Mouse (Mus musculus): ENCODE measurements around the gene Sema3f. TPM values are rescaled to one million over a fixed set of nuclear protein-coding genes. Genes with fewer than 3 reads are reported as not detected.

Sema3f gene
- total RNA-seq, 2 experiments from 2014 or later: 15.1 to 15.8 TPM

DNA sequence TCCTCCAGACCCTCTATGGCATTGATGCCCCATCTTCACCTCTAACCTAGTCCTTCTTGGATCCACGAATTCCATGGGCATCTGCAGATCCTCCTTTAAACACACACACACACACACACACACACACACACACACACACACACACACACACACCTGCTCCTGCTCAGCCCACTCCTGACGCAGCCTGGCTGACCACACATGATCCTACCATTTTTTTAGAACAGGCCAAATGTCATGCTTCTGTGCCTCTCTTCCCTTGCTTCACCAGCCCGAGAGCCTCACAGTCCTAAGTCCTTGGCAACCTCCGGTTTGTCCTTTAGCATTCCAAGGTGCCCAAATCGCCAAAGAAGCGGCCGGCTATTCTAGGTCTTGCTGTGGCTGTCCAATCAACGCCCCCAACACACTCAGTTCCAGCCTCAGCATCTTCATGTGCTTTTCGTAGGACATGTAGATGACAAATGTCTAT is 40.8 kb downstream of the Sema3f start, which contains the start of gene Slc38a3:
Gene Slc38a3 (minus strand): TSS at position 51 of the 466 bp plus-strand sequence.
- intact Hi-C loops (cut with DNase I): no loop called here

DNA sequence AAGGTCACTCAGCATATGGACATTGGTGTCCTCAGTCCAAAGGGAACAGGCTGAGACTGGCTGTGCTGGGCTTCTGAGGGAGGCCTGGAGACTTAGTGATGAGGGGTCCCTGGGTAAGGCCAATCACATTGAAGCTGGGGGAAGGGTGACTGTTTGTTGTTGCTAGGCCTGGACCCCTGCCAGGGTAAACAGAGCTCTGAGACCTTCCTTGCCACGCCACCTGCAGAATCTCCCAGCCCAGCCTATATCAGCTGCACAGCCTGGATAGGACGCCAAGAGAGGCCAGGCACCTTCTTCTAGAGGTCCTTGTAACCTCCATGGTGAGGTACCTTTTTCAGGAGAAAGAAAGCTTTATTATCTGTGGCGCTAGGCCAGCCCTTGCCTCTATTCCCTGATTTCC is 41.4 kb downstream of the Sema3f start:
- DNase-seq (ENCODE audit: low spot score): no peak
- intact Hi-C loops (cut with DNase I): no loop called here

More for the DNA sequence above, 40.8 kb downstream of the Sema3f start, which contains the start of gene Slc38a3:
- no peak for DNase-seq (ENCODE audit: low spot score)

DNA sequence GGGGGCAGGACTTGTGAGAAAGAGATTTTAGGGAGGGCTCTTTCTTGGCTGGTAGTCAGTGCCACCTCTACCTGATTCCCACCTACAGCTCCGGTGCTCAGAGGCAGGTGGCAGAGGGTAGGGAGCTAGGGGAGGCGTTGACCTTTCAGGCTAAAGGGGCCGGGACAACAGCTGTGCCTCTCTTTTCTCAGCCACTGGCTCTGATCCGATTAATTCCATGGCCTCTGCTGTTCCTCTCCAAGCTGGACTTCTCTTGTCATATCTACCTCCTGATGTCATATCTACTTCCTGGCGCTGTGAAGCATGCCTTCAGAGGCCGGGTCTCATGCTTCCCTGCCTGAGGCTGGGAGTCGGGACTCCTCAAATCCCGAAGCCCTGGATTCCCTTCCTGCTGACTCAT is 42.3 kb downstream of the Sema3f start:
- no peak for DNase-seq (ENCODE audit: low spot score)
- intact Hi-C loops (cut with DNase I): no loop called here

DNA sequence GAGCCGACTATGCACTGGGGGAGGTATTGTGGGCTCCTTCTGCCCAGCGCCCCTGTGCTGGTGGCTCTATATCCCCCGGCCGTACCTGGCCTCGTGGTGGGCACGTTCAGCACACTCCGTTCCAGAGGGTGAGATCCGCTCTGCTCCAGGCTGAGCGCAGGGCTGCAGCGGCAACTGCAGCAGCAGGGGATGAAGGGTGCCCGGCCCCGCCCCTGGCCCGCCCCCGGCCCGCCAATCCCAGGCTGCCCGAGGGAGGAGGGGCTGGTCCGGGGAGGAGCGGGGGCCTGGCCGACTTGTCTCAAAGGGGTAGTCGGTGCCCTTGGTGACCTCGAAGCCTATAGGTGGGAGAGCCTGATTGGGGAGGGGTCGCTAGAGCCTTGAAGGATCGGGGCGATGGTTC is 43.1 kb downstream of the Sema3f start:
- intact Hi-C loops (cut with DNase I): no loop called here
- peak; percentile 42 for DNase-seq (ENCODE audit: low spot score)

DNA sequence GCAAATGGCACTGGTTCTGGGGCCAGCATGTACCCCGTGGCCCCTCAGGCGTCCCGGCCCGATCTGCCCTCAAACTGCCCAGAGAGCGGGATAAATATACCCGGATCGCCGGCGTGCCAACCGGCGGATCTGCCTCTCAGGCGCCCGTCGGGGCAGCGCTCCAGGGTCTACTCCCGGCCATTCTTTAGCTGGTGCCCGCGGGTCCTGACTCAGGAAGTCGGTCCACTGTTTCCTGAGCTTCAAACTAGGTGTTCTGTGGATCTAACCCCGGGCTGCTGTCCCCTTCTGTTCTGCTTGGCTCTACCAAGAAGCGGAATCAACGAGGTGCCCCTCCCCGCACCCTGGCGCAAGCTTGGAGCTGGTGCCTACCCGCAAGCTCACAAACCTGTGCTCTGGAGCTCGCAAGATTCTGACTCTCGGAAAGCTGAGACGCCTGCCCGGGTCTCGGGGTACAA is 43.5 kb downstream of the Sema3f start:
- no peak for DNase-seq (ENCODE audit: low spot score)
- intact Hi-C loops (cut with DNase I): no loop called here

DNA sequence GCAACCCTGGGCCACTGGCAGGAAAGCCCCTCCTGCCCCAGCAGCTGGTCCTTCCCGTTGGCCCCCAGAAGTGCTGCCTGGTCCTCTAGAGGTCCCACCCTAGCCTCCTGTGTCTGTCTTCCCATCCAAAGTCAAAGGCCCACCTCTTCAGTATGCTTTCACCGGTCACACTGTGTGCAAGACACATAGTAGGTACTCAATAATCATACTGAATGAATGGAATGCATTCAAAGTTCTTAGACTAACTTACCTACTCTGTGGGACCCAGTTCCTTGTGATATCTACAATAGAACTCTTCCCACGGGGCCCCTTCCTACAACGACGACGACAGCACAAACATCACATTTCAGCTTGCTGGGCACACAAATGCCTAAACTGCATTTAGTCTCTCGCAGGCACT is 45.0 kb downstream of the Sema3f start:
- intact Hi-C loops (cut with DNase I): no loop called here

DNA sequence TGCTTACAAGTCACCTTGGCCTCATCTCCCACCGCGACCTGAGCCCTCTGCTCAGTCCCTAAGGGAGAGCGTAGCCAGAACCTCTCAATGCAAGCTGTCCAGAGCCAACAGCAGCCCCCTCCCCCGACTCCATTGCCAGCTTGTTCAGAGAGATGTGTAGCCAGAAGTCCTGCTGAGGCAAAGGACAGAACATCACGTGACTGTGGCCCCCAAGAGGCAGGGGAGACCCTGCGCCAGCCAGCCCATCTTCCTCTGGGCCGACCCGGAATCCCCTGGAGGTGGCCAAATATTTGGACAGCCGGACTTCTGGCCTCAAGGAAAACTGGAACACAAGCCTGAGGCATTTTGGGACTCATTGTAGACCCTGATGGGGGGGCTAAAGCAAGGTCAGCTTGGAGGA is 46.8 kb downstream of the Sema3f start:
- intact Hi-C loops (cut with DNase I): no loop called here

More for the DNA sequence above, 45.0 kb downstream of the Sema3f start:
- no peak for DNase-seq (ENCODE audit: low spot score)

DNA sequence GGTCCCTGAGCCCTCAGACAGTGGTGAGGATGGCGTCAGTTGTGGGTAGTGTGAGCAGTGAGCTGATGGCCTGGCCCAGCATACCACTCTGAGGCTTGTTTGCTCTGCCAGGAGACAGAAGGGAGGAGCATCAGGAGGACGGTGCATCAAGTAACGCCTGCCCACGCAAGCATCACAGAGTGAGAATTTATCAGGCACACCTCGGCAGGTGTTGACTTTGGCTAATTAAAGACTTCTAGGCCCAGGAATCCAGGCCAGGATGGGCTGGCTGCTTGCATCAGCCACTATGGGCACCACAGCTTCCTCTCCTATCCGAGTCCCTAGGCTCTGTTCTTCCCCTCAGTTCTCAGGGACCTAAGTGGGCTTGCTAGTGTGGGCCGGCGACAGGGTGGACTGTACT is 47.9 kb downstream of the Sema3f start:
- no peak for DNase-seq (ENCODE audit: low spot score)
- intact Hi-C loops (cut with DNase I): no loop called here

More for the DNA sequence above, 46.8 kb downstream of the Sema3f start:
- DNase-seq (ENCODE audit: low spot score): no peak

DNA sequence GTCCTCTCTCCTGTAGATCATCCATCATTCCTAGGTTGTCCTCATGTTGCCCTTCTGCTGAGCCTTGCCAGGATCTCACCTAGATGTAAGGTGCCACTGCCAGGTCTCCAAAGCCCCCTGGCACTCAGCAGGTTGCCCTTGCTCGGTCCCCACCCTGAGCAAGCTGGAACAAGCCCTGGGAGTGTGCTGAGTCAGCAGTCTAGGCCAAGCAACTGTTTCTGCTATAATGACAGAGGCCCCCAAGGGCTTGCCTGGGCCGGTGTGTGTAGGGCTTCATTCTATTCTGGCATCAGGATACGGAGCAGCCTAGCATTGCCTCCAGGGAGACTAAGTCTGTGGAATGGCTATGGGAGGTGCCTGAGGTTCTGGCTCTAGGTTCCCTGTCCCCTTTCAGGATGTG is 49.5 kb downstream of the Sema3f start:
- no peak for DNase-seq (ENCODE audit: low spot score)
- intact Hi-C loops (cut with DNase I): no loop called here

DNA sequence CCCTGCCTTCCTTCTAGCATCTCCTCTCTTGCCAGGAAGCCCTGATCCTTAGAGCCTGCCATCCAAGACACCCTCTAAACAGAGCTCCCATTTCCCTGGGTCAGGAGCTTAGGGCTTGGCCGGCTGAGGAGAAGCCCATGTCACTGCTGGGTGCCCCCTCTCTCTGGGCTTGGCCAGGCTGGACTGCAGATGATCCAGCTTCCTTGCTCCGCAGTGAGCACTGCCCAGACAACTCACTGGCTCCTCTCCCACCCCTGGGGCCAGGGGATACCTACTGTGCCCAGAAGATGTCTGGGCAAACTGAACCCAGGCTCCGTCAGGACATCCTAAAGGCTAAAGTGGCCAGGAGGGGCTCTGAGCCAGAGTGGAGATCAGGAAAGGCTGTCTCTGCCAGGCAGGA is 50.3 kb downstream of the Sema3f start:
- DNase-seq (ENCODE audit: low spot score): no peak
- intact Hi-C loops (cut with DNase I): no loop called here

DNA sequence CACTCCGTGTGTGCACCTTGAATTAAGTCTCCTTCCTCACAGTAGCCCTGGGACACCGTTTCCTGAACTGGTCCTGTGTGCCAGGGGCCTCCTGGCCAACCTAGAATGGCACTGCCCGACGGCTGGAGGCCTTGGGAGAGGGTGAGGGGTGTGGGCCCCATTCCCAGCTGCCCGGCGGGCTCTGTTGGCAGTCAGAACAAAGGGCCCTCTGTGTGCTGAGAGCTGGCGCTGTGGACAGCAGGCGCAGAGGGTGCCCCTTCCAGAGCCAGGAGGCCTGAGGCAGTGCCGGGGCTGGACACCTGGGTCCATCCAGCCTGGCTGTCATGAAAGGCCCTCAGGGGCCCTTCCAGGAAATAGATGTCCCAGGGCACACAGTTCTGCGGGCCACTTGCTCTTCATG is 50.7 kb downstream of the Sema3f start:
- intact Hi-C loops (cut with DNase I): no loop called here
- DNase-seq (ENCODE audit: low spot score): no peak

DNA sequence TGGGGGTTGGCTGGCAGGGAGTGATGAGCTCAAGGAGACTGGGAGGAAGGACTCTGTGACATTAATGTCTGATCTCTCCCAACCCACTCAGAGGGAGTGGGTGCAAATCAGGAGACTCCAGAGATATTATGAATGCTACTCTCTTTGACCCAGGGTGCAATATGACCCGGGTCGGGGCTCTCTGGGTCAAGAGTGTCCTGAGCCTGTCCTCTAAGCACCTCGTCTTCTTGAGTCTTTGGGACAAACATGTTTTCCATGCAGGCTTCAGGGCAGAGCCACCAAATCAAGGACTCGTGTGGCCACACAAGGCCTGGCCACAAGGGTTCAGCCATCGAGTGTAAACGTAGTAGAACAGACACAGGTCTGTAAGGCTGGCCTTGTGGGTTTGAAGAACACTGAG is 52.2 kb downstream of the Sema3f start:
- intact Hi-C loops (cut with DNase I): no loop called here
- DNase-seq (ENCODE audit: low spot score): no peak

DNA sequence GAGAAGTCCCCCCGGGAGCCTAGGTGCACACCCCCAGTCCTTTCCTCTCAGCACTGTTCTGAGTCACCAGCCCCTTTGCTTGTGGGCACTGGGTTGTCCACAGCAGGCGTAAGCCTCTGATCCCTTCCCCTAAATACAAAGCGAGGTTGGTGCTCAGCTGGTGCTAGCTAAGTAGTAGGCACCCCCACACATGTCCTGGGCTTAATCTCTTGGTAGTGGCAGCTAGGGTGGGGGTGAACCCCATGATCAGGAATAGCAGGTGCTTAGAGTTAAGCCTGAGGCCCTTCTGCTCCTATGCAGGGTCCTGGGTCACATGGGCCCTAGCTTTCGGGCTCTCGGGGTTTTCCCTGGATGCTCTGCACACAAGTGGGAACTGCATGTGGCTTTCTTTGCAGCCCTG is 53.1 kb downstream of the Sema3f start:
- DNase-seq (ENCODE audit: low spot score): no peak
- intact Hi-C loops (cut with DNase I): no loop called here

DNA sequence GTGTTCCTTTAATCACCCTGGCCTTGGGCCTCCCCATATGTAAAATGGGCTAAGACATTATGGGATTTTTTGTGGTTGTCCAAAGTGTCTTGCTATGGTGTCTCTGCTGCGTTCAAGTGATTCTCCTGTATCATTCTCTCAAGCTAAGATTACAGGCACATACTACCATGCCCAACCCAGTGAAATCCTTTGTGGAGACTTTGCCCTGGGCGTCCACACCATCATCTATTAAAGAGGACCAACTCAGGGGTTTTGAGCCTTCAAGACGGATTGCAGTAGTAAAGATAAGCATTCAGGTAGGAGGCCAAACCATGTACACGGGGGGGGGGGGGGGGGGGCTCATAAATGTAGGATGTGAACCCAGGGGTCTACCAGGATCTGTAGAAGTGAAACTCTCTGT is 55.7 kb downstream of the Sema3f start:
- intact Hi-C loops (cut with DNase I): no loop called here
- DNase-seq (ENCODE audit: low spot score): no peak

DNA sequence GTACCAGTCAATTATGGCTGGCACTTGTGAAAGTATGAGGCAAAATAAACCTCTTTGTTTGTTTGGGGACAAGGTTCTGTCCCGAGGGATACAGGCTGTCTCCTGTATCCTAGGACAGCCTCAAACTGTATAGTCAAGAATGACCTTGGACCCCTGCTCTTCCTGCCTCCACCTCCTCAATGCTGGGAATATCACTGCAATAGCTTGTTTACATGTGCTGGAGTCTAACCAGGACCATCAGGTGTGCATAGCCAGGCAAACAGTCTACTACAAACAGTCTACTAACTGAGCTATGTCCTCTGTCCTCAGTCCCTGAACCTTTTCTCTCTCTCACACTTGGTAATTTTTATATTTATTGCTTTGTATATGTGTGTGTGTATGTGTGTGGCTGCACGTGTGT is 56.8 kb downstream of the Sema3f start:
- no peak for DNase-seq (ENCODE audit: low spot score)
- intact Hi-C loops (cut with DNase I): no loop called here

DNA sequence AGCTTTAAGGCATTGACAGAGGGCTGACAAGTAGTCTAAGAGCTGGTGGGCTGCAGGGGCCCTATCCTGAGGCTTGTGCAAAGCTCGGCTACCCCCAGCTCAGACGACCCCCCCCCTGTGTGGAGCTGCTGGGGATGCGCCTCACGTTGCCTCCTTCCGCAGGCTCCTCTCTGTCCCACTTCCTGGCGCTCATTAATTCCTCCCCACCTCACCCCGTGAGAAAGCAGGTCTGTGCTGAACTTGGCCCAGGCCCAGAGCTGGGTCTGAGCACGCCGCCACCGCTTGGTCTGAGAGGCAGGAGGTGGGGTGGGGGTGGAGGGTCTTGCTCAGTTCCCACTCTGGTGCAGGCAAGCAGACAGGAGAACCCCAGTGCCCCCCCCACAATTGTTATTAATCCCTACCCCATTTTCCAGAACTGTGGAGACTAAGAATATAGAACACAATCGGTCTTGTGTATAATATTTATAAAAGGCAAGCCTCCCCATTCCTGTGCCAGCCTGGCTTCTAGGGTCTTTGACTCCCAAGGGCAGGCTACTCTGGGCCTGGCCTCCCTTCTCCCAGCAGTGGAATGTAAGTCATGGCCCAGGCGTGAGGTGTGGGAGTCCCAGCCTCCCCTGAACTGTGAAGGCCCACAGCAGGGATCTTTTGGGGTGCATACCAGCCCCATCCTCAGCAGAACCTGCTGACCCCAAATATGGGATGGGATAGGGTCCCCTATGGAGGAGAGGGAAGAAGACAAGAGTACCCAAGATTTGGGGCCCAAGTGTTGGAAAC is 59.4 kb downstream of the Sema3f start:
- no peak for DNase-seq (ENCODE audit: low spot score)
- intact Hi-C loops (cut with DNase I): no loop called here

DNA sequence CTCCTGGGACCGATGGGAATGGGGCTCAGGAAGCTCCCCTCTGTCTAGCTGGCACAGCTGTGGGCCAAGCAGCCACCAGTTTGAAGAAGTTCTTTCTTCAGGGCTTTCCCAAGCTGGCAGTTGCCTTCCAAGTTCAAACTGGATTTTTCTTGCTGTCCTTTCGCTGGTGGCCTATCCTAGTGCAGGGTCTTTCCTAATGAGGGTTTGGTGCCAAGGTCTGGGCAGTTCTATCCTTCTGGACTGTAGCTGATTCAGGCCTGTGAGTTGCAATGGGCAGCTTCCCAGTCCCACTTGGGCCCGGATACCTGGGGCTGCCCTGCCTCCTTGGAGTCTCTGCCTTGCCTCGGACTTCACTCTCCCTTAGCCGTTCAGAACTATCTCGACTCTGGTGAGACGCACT is 60.0 kb downstream of the Sema3f start:
- no peak for DNase-seq (ENCODE audit: low spot score)
- intact Hi-C loops (cut with DNase I): no loop called here

DNA sequence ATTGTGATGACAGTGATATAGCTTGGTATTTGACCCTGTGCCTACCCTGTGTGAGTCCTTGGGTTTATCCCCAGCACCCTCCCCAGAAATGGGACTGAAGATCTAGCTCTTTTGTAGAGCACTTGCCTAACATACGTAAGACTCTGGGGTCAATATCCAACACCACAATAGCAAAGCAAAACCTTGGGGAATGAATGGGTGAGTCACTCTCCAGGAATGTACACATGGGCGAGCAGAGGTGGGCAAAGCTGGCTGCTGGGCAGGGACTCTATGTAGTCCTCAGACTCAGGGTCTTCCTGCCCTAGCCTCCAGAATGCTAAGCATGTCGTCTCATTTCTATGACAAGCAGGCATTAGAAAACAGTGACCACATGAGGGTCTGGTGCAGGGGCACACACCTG is 61.5 kb downstream of the Sema3f start:
- intact Hi-C loops (cut with DNase I): no loop called here
- DNase-seq (ENCODE audit: low spot score): no peak

DNA sequence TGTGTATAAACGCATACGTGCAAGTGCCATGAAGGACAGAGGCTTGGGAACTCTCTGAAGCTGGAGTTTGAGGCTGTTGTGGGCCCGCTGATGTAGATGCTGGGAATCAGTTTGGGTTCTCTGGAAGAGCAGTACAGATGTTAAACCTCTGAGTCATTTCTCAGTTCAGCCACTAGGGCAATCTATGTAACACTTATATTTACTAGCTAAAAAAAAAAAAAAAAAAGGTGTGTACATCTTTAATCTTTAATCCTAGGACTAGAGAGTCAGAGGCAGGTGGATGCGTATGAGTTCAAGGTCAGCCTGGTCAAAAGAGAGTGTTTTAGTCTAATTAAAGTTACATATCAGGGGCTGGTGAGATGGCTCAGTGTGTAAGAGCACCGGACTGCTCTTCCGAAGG is 63.3 kb downstream of the Sema3f start:
- intact Hi-C loops (cut with DNase I): no loop called here
- no peak for DNase-seq (ENCODE audit: low spot score)

DNA sequence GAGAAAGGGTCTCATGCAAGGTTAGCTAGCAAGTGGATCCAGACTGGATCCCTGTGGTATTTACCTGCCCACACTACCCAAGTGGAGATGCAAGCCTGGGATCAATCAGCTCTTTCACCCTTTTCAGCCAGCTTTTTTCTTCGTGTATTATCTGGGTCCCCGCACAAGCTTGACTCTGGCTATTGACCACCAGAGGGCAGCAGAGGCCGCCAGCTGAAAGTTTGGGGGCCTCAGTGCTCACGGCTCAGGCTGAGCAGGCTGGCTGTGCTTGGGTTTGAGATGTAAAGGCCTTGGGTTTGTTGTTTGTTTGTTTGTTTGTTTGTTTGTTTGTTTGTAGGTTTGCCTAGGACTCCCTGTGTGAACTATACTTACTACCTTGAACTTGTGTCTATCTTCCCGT is 64.7 kb downstream of the Sema3f start:
- intact Hi-C loops (cut with DNase I): loop anchor here (1.0 kb wide), 1 partner anchor 31 kb away; no protein-coding TSS in a partner anchor
- no peak for DNase-seq (ENCODE audit: low spot score)

DNA sequence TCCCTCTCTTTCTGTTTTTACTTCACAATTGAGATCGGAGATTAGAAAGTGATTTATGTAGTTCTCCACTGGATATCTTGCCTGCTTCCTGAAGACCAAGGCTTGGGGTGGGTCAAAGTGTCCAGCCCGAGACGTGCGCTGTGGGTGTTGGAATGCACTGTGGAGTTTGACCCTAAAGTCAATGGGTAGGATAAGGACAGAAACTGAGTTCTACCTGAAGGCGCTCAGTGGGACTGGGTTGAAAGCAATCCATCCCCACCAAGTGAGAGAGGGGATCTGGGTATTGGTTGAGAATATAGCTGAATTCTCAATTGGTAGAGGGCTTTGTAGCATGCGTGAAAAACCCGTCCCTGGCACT is 65.1 kb downstream of the Sema3f start:
- intact Hi-C loops (cut with DNase I): loop anchor here (1.0 kb wide), 1 partner anchor 31 kb away; no protein-coding TSS in a partner anchor
- no peak for DNase-seq (ENCODE audit: low spot score)

All from heart, postnatal 25 days (tissue).